Mouse (Mus musculus): ENCODE measurements around the gene Nup35. TPM values are rescaled to one million over a fixed set of nuclear protein-coding genes. Genes with fewer than 3 reads are reported as not detected.

Gene Nup35
- total RNA-seq (2023), result 22.3 TPM

DNA sequence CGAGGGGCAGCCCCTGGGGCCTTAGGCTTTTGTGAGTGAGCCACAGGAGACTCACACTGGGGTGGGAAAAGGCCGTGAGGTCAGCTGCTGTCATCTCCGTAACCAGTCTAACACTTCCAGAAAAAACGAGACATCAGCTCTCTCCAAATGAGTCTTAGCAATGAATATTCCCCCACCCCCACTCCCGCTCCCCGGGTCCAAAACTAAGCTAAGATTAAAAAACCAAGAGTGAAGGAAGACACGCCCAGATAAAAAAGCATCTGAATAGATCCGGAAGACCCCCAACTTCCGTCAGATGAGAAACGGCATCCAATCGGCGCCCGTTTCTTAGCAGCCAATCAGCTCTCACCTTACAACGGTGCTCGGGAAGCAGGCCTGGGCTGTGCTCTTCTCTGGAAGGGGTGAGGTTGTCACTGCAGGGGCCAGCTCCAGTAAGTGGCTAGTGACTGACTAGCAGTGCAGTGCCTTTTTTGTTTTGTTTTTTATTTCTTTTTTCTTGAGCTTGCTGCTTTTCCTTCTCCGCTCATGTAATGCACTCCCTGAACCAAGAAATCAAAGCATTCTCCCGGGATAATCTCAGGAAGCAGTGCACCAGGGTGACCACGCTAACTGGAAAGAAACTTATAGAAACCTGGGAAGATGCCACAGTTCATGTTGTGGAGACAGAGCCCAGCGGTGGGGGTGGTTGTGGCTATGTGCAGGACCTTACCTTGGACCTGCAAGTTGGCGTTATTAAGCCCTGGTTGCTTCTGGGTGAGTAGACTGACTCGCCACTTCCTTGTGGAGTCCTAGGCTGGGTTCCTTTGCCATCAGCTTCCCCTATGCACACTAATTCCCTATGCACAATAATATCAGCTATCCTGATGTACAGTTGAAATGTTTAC lies at the start of gene Nup35, which contains the start of gene Dusp19:
Gene Nup35, plus strand, starts transcription at position 383 of the 884 bp plus-strand sequence.
Gene Dusp19, plus strand, starts transcription at position 192 of the 884 bp plus-strand sequence.

DNA sequence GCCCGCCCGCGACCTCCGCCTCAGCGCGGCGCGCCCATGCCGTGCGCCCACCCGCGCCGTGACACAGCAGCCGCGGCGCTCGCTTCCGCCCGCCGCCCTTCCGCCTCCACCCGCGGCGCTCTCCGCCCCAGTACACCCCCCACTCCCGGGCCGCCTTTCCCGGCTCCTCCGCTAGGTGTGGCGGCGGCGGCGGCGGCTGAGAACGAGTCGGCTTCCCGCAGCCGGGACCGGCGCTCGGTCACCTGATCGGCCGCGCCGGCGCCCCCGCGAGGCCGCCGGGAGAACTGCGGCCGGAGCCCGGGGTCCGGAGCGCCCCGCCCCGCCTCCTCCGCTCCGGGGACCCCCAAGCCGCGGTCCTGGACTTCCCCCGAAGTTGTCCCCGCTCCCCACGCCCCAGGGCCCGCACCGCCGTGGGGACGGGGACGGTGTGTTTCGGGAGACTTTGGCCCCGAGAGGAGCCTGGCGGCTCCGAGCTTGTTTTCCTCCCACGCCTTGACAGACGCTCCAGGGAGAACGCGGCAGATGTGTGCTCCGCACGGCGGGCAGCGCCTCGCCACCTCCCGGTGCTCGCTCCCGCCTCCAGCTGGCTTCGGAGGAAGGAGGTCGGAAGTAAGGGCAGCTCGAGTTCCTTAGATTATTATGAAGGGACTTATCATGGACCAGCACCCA lies 35.9 kb upstream of the Nup35 start, which contains the start of gene Nckap1:
Gene Nckap1, minus strand, starts transcription at position 338 of the 669 bp plus-strand sequence.

Other genes with a start within 250 kb of the Nup35 start
- not detected for gene Frzb, start 169.6 kb upstream of the Nup35 start, total RNA-seq (2023)
- gene Nckap1, start 35.9 kb upstream of the Nup35 start, total RNA-seq (2023), result 3.3 TPM
- 5.5 TPM for gene Dusp19, start 191 bp upstream of the Nup35 start, total RNA-seq (2023)

Measured in CD4-positive naive resting alpha-beta T cell, adult 76 days (primary cell).